Mouse (Mus musculus) brain, adult 10 weeks (tissue): ENCODE data around the gene Tmem132b. TPM values are rescaled to one million over a fixed set of nuclear protein-coding genes. Genes with fewer than 3 reads are reported as not detected.

Source experiments
- polyA plus RNA-seq: library from polyadenylated mRNA; stranded (reverse); fragments of 350-450 nt; fragmentation: Illumina TruSeq; extraction: RNeasy Lipid Tissue Mini Kit (QIAGEN cat#74804); gene quantifications from one replicate; pipeline ENCODE4 v1.2.3, GENCODE M21; 2015; ENCODE audit warnings: low read depth, low replicate concordance

Gene Tmem132b
- 42.4 TPM for polyA plus RNA-seq

DNA sequence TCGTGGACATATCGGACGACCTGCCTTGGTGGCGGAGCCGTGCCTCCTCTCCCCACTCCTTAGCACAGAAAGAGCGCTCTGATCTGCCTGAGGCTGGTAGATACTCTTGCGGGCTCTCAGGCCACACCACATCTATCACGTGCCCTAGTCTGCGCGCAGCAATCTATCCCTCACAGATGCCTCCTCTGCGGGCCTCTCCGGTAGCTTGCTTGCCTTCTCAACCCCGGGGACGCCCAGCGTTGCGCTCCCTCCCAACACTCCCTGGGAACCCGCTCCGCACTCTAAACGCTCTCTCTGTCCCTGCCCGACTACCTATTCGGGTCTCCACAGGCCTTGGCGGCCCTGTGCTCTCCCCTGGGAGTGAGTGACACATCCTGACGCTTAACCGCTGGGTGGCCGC lies at the start of gene Tmem132b:
Gene Tmem132b, plus strand, starts transcription at position 141 of the 400 bp plus-strand sequence.

Other genes with a start within 250 kb of the Tmem132b start
- 24.3 TPM for gene Scarb1, start 190.7 kb upstream of the Tmem132b start, polyA plus RNA-seq
- not detected for gene Gm10382, start 142.5 kb upstream of the Tmem132b start, polyA plus RNA-seq
- gene Ubc, start 141.6 kb upstream of the Tmem132b start, polyA plus RNA-seq: 551 TPM
- gene Dhx37, start 97.7 kb upstream of the Tmem132b start, polyA plus RNA-seq: 11.1 TPM
- 43.6 TPM for gene Bri3bp, start 90.2 kb upstream of the Tmem132b start, polyA plus RNA-seq
- gene Aacs, start 56.0 kb upstream of the Tmem132b start, polyA plus RNA-seq: 27.9 TPM